Mouse (Mus musculus) heart, postnatal 25 days (tissue): ENCODE measurements around the gene Stx5a. TPM values are rescaled to one million over a fixed set of nuclear protein-coding genes. Genes with fewer than 3 reads are reported as not detected.

Experiments
- DNase-seq: peaks from one replicate; pipeline ENCODE4 v3.0.0; 2022; ENCODE audit warnings: low spot score
- intact Hi-C: fragments of 180-260 bp; cut with DNase I; formaldehyde crosslinking; loops from one replicate; pipeline ENCODE4 v1.15.1; 2025
- total RNA-seq, 2 experiments: library from RNA; stranded (reverse); gene quantifications; 2 replicates each; pipeline ENCODE4 v1.2.3; 2021

Stx5a gene
- 10 to 100 TPM; 27.6 to 31.0 TPM for total RNA-seq

GRCm38 (mm10) chr19:8741243-8741869 is at the start of gene Stx5a:
TSS of gene Stx5a (plus strand) at chr19:8741413.
- intact Hi-C loops: no loop called here

GRCm38 (mm10) chr19:8691871-8692539 is 49.2 kb upstream of the Stx5a start:
- no peak for DNase-seq
- intact Hi-C loops: no loop called here

More at GRCm38 (mm10) chr19:8741243-8741869, at the start of gene Stx5a:
- peak; percentile 93 for DNase-seq

- intact Hi-C loops: no loop called here
- DNase-seq: no peak
Measured at GRCm38 (mm10) chr19:8692740-8693139, 48.5 kb upstream of the Stx5a start.

GRCm38 (mm10) chr19:8695330-8695729 is 45.9 kb upstream of the Stx5a start:
- DNase-seq: no peak
- intact Hi-C loops: no loop called here

GRCm38 (mm10) chr19:8699652-8700051 is 41.6 kb upstream of the Stx5a start:
- DNase-seq: no peak
- intact Hi-C loops: no loop called here

- intact Hi-C loops: no loop called here
- peak; percentile 39 for DNase-seq
Measured at GRCm38 (mm10) chr19:8702458-8702857, 38.8 kb upstream of the Stx5a start.

GRCm38 (mm10) chr19:8703571-8703970 is 37.6 kb upstream of the Stx5a start:
- DNase-seq: no peak
- intact Hi-C loops: no loop called here

GRCm38 (mm10) chr19:8705026-8705708 is 36.0 kb upstream of the Stx5a start:
- no peak for DNase-seq
- intact Hi-C loops: no loop called here

GRCm38 (mm10) chr19:8706132-8706667 is 35.0 kb upstream of the Stx5a start:
- intact Hi-C loops: no loop called here
- no peak for DNase-seq

GRCm38 (mm10) chr19:8706930-8707329 is 34.3 kb upstream of the Stx5a start:
- no peak for DNase-seq
- intact Hi-C loops: no loop called here

- intact Hi-C loops: no loop called here
- no peak for DNase-seq
Measured at GRCm38 (mm10) chr19:8708954-8709353, 32.3 kb upstream of the Stx5a start.

GRCm38 (mm10) chr19:8710057-8710456 is 31.2 kb upstream of the Stx5a start:
- intact Hi-C loops: loop anchor here (10.0 kb wide), 1 partner anchor 405 kb away; no protein-coding TSS in a partner anchor
- DNase-seq: no peak

GRCm38 (mm10) chr19:8711506-8711905 is 29.7 kb upstream of the Stx5a start:
- intact Hi-C loops: loop anchor here (10.0 kb wide), 1 partner anchor 403 kb away; no protein-coding TSS in a partner anchor
- no peak for DNase-seq

GRCm38 (mm10) chr19:8711949-8712869 is 29.0 kb upstream of the Stx5a start:
- no peak for DNase-seq
- intact Hi-C loops: loop anchor here (10.0 kb wide), 1 partner anchor 403 kb away; no protein-coding TSS in a partner anchor

GRCm38 (mm10) chr19:8712870-8713305 is 28.3 kb upstream of the Stx5a start:
- DNase-seq: peak; percentile 57
- intact Hi-C loops: loop anchor here (10.0 kb wide), 1 partner anchor 402 kb away; no protein-coding TSS in a partner anchor

GRCm38 (mm10) chr19:8713306-8713996 is 27.8 kb upstream of the Stx5a start:
- DNase-seq: peak; percentile 85
- intact Hi-C loops: loop anchor here (10.0 kb wide), 1 partner anchor 401 kb away; no protein-coding TSS in a partner anchor

- intact Hi-C loops: loop anchor here (10.0 kb wide), 1 partner anchor 401 kb away; no protein-coding TSS in a partner anchor
- no peak for DNase-seq
Measured at GRCm38 (mm10) chr19:8713997-8714652, 27.1 kb upstream of the Stx5a start.
